Mouse (Mus musculus) kidney, adult 2 months (tissue): ENCODE measurements at regions not wholly inside any gene's neighbourhood (a gene's known extent, or its start where the extent isn't known, plus 50 kb on each side); places are given as distances from the start of the nearest gene placed in this dataset.

ENCODE experiments used
- DNase-seq: peaks from one replicate; pipeline ENCODE4 v3.0.0; 2021
- H3K27ac ChIP-seq: fragments of 200-500 bp; 2 replicates; pipeline ENCODE4 v1.5.1; 2012; ENCODE audit warnings: low read depth, low read length, control low read depth, inconsistent platforms; ENCODE audit not compliant: insufficient read depth
- H3K27me3 ChIP-seq: fragments of 200-500 bp; replicated peaks from 2 replicates; pipeline ENCODE4 v1.6.1; 2012; ENCODE audit warnings: mild to moderate bottlenecking, moderate library complexity, low read length, inconsistent platforms; ENCODE audit not compliant: control insufficient read depth, insufficient read depth
- H3K36me3 ChIP-seq: fragments of 200-500 bp; 2 replicates; pipeline ENCODE4 v1.6.1; 2012; ENCODE audit warnings: mild to moderate bottlenecking, moderate library complexity, low read length, inconsistent platforms; ENCODE audit not compliant: control insufficient read depth, insufficient read depth
- H3K4me1 ChIP-seq: fragments of 200-500 bp; 2 replicates; pipeline ENCODE4 v1.6.1; 2011; ENCODE audit warnings: low read length; ENCODE audit not compliant: control insufficient read depth, insufficient read depth
- H3K4me3 ChIP-seq: fragments of 200-500 bp; 2 replicates; pipeline ENCODE4 v1.5.1; 2011; ENCODE audit warnings: mild to moderate bottlenecking, low read depth, low read length, control low read depth; ENCODE audit not compliant: insufficient read depth
- CTCF ChIP-seq: fragments of 200-500 bp; conservative IDR thresholded peaks from 2 replicates; pipeline ENCODE4 v1.5.1; 2011; ENCODE audit warnings: low read depth, mild to moderate bottlenecking, control low read depth, low read length, moderate library complexity, mixed read lengths; ENCODE audit not compliant: insufficient read depth, insufficient read length
- POLR2A ChIP-seq: fragments of 200-500 bp; IDR thresholded peaks from one replicate; pipeline ENCODE4 v1.6.1; 2011; ENCODE audit warnings: low read depth, low read length, control low read depth
- WGBS: fragments of 180-500 bp; shearing (Covaris S2); methylation state at CpG from one replicate; pipeline ENCODE4 v1.1.7; 2018; 5-methylcytosine and 5-hydroxymethylcytosine counted together

- WGBS: 79% methylated on average over 3 of the region's 3 CpGs
- H3K4me3 ChIP-seq: no peak overlapping the region
- no peak overlapping the region for H3K27ac ChIP-seq
- H3K27me3 ChIP-seq: no peaks in the 10 kb centered on the region
- DNase-seq: no peak
- no peaks in the 10 kb centered on the region for H3K36me3 ChIP-seq
- H3K4me1 ChIP-seq: no peaks in the 10 kb centered on the region
- TF ChIP-seq CTCF (no peak), POLR2A (no peak)
Observed at GRCm38 (mm10) chr14:78431406-78431805, 105.2 kb downstream of the Akap11 start.

- H3K4me1 ChIP-seq: no peaks in the 10 kb centered on the region
- no peak overlapping the region for H3K4me3 ChIP-seq
- H3K36me3 ChIP-seq: no peaks in the 10 kb centered on the region
- no peaks in the 10 kb centered on the region for H3K27me3 ChIP-seq
- 65% methylated on average over 10 of the region's 10 CpGs for WGBS
- TF ChIP-seq CTCF: no peak
- no peak for TF ChIP-seq POLR2A
- H3K27ac ChIP-seq: no peak overlapping the region
- DNase-seq: peak; percentile 53
Observed at GRCm38 (mm10) chr14:78428233-78429019, 108.2 kb downstream of the Akap11 start.

- WGBS: 73% methylated on average over 3 of the region's 3 CpGs
Observed at GRCm38 (mm10) chr14:78427062-78427461, 109.5 kb downstream of the Akap11 start.

GRCm38 (mm10) chr14:78422601-78423000 lies 114.0 kb downstream of the Akap11 start:
- peak overlapping the region; percentile 69 for H3K27ac ChIP-seq
- H3K4me1 ChIP-seq: peaks cover 13% of the 10 kb centered on the region; the same call in 1 of the 2 replicates
- no peak overlapping the region for H3K4me3 ChIP-seq
- peak; percentile 68 for DNase-seq
- whole genome bisulfite sequencing: 40% methylated on average over 3 of the region's 3 CpGs
- no peak for TF ChIP-seq CTCF
- TF ChIP-seq POLR2A: no peak
- no peaks in the 10 kb centered on the region for H3K27me3 ChIP-seq
- H3K36me3 ChIP-seq: no peaks in the 10 kb centered on the region

More at GRCm38 (mm10) chr14:78427062-78427461, 109.5 kb downstream of the Akap11 start:
- no peaks in the 10 kb centered on the region for H3K36me3 ChIP-seq
- no peak overlapping the region for H3K4me3 ChIP-seq
- no peak for TF ChIP-seq POLR2A
- TF ChIP-seq CTCF: no peak
- H3K27me3 ChIP-seq: no peaks in the 10 kb centered on the region
- no peak for DNase-seq
- peaks cover 7% of the 10 kb centered on the region; the same call in 1 of the 2 replicates for H3K4me1 ChIP-seq
- no peak overlapping the region for H3K27ac ChIP-seq

GRCm38 (mm10) chr14:78420966-78421365 lies 113.1 kb upstream of the Tnfsf11 start:
- Histone ChIP-seq H3K4me1 (peaks cover 13% of the 10 kb centered on the region; the same call in 1 of the 2 replicates), H3K4me3 (no peak overlapping the region), H3K36me3 (no peaks in the 10 kb centered on the region), H3K27ac (no peak overlapping the region), H3K27me3 (no peaks in the 10 kb centered on the region)
- WGBS: 43% methylated on average over 2 of the region's 2 CpGs
- no peak for DNase-seq
- TF ChIP-seq CTCF (no peak), POLR2A (no peak)

- H3K4me1 ChIP-seq: peaks cover 13% of the 10 kb centered on the region; the same call in 1 of the 2 replicates
- DNase-seq: no peak
- no peaks in the 10 kb centered on the region for H3K36me3 ChIP-seq
- H3K27ac ChIP-seq: no peak overlapping the region
- 63% methylated on average over 3 of the region's 3 CpGs for WGBS
- TF ChIP-seq POLR2A (no peak), CTCF (no peak)
- H3K27me3 ChIP-seq: no peaks in the 10 kb centered on the region
- H3K4me3 ChIP-seq: no peak overlapping the region
Observed at GRCm38 (mm10) chr14:78420176-78420575, 112.3 kb upstream of the Tnfsf11 start.

- Histone ChIP-seq H3K4me1 (peaks cover 3% of the 10 kb centered on the region; the same call in 1 of the 2 replicates), H3K36me3 (no peaks in the 10 kb centered on the region), H3K4me3 (no peak overlapping the region), H3K27ac (no peak overlapping the region), H3K27me3 (no peaks in the 10 kb centered on the region)
- DNase-seq: peak; percentile 60
- WGBS: 42% methylated on average over 3 of the region's 3 CpGs
- peak; percentile 61 for TF ChIP-seq CTCF
- no peak for TF ChIP-seq POLR2A
Observed at GRCm38 (mm10) chr14:78405568-78405967, 97.7 kb upstream of the Tnfsf11 start.
